Mouse (Mus musculus): Measurements from ENCODE around the gene Smoc1. TPM values are rescaled to one million over a fixed set of nuclear protein-coding genes. Genes with fewer than 3 reads are reported as not detected.

The Smoc1 gene
- total and polyA plus RNA-seq, 2 experiments from 2014 or later = 24.5 to 28.7 TPM

GRCm38 (mm10) chr12:81161282-81161681 is 134.7 kb downstream of the Smoc1 start:
- WGBS = 91% methylated on average over 2 of the region's 2 CpGs
- ATAC-seq (ENCODE audit: low FRiP score) = no peak
- H3K27me3 ChIP-seq (ENCODE audit: insufficient read depth, low read length) = no peaks in the 10 kb centered on the region

GRCm38 (mm10) chr12:81163131-81163530 is 136.5 kb downstream of the Smoc1 start:
- DNase-seq (ENCODE audit: low spot score) (no peak), ATAC-seq (ENCODE audit: low FRiP score) (no peak)
- WGBS = 81% methylated on average over 3 of the region's 3 CpGs
- H3K4me2 ChIP-seq (ENCODE audit: low read depth, low read length, poor library complexity, severe bottlenecking) = no peak overlapping the region
- H3K4me1 ChIP-seq (ENCODE audit: insufficient read depth, low read length) = no peaks in the 10 kb centered on the region; the same call in 1 of the 2 replicates
- H3K36me3 ChIP-seq (ENCODE audit: insufficient read depth, low read length) = no peaks in the 10 kb centered on the region
- no peak overlapping the region for H3K27ac ChIP-seq (ENCODE audit: low read depth, low read length)
- H3K27me3 ChIP-seq (ENCODE audit: insufficient read depth, low read length) = no peaks in the 10 kb centered on the region
- no peaks in the 10 kb centered on the region for H3K9me3 ChIP-seq (ENCODE audit: low read length)
- H3K9ac ChIP-seq (replicated peaks; ENCODE audit: low read length, poor library complexity, severe bottlenecking) = no peak overlapping the region
- TF ChIP-seq CTCF (IDR thresholded peaks at IDR 0.05) = no peak
- no peak overlapping the region for H3K4me3 ChIP-seq (ENCODE audit: low read depth, low read length)

More at GRCm38 (mm10) chr12:81161282-81161681, 134.7 kb downstream of the Smoc1 start:
- Histone ChIP-seq H3K9me3 (ENCODE audit: low read length) (no peaks in the 10 kb centered on the region), H3K4me2 (ENCODE audit: low read depth, low read length, poor library complexity, severe bottlenecking) (no peak overlapping the region), H3K27ac (ENCODE audit: low read depth, low read length) (no peak overlapping the region), H3K4me1 (ENCODE audit: insufficient read depth, low read length) (no peaks in the 10 kb centered on the region), H3K4me3 (ENCODE audit: low read depth, low read length) (no peak overlapping the region), H3K36me3 (ENCODE audit: insufficient read depth, low read length) (no peaks in the 10 kb centered on the region), H3K9ac (replicated peaks; ENCODE audit: low read length, poor library complexity, severe bottlenecking) (no peak overlapping the region)
- TF ChIP-seq CTCF (IDR thresholded peaks at IDR 0.05) = no peak
- no peak for DNase-seq (ENCODE audit: low spot score)

GRCm38 (mm10) chr12:81163566-81163965 is 137.0 kb downstream of the Smoc1 start:
- H3K9ac ChIP-seq (replicated peaks; ENCODE audit: low read length, poor library complexity, severe bottlenecking) = no peak overlapping the region
- no peak for ATAC-seq (ENCODE audit: low FRiP score)
- no peaks in the 10 kb centered on the region for H3K27me3 ChIP-seq (ENCODE audit: insufficient read depth, low read length)
- no peak for TF ChIP-seq CTCF (IDR thresholded peaks at IDR 0.05)
- no peak overlapping the region for H3K27ac ChIP-seq (ENCODE audit: low read depth, low read length)
- DNase-seq (ENCODE audit: low spot score) = no peak
- WGBS = 94% methylated on average over 3 of the region's 3 CpGs
- H3K4me3 ChIP-seq (ENCODE audit: low read depth, low read length) = no peak overlapping the region
- no peaks in the 10 kb centered on the region; the same call in 1 of the 2 replicates for H3K4me1 ChIP-seq (ENCODE audit: insufficient read depth, low read length)
- H3K36me3 ChIP-seq (ENCODE audit: insufficient read depth, low read length) = no peaks in the 10 kb centered on the region
- H3K9me3 ChIP-seq (ENCODE audit: low read length) = no peaks in the 10 kb centered on the region
- no peak overlapping the region for H3K4me2 ChIP-seq (ENCODE audit: low read depth, low read length, poor library complexity, severe bottlenecking)

GRCm38 (mm10) chr12:81166092-81166491 is 139.5 kb downstream of the Smoc1 start:
- Histone ChIP-seq H3K9ac (replicated peaks; ENCODE audit: low read length, poor library complexity, severe bottlenecking) (no peak overlapping the region), H3K4me1 (ENCODE audit: insufficient read depth, low read length) (no peaks in the 10 kb centered on the region; the same call in 1 of the 2 replicates), H3K27me3 (ENCODE audit: insufficient read depth, low read length) (no peaks in the 10 kb centered on the region), H3K27ac (ENCODE audit: low read depth, low read length) (no peak overlapping the region), H3K36me3 (ENCODE audit: insufficient read depth, low read length) (no peaks in the 10 kb centered on the region), H3K9me3 (ENCODE audit: low read length) (no peaks in the 10 kb centered on the region), H3K4me3 (ENCODE audit: low read depth, low read length) (no peak overlapping the region), H3K4me2 (ENCODE audit: low read depth, low read length, poor library complexity, severe bottlenecking) (no peak overlapping the region)
- WGBS = 24% methylated on average over 10 of the region's 10 CpGs
- no peak for TF ChIP-seq CTCF (IDR thresholded peaks at IDR 0.05)
- no peak for ATAC-seq (ENCODE audit: low FRiP score)
- no peak for DNase-seq (ENCODE audit: low spot score)

- Histone ChIP-seq H3K36me3 (ENCODE audit: insufficient read depth, low read length) (no peaks in the 10 kb centered on the region), H3K4me3 (ENCODE audit: low read depth, low read length) (no peak overlapping the region), H3K4me1 (ENCODE audit: insufficient read depth, low read length) (no peaks in the 10 kb centered on the region; the same call in 1 of the 2 replicates), H3K27ac (ENCODE audit: low read depth, low read length) (no peak overlapping the region), H3K4me2 (ENCODE audit: low read depth, low read length, poor library complexity, severe bottlenecking) (no peak overlapping the region), H3K9ac (replicated peaks; ENCODE audit: low read length, poor library complexity, severe bottlenecking) (no peak overlapping the region), H3K9me3 (ENCODE audit: low read length) (no peaks in the 10 kb centered on the region), H3K27me3 (ENCODE audit: insufficient read depth, low read length) (no peaks in the 10 kb centered on the region)
- WGBS = 85% methylated on average over 8 of the region's 8 CpGs
- ATAC-seq (ENCODE audit: low FRiP score) (no peak), DNase-seq (ENCODE audit: low spot score) (no peak)
- no peak for TF ChIP-seq CTCF (IDR thresholded peaks at IDR 0.05)
These were observed 140.0 kb downstream of the Smoc1 start for GRCm38 (mm10) chr12:81166615-81167014.

- Histone ChIP-seq H3K27me3 (ENCODE audit: insufficient read depth, low read length) (no peaks in the 10 kb centered on the region), H3K9me3 (ENCODE audit: low read length) (no peaks in the 10 kb centered on the region), H3K36me3 (ENCODE audit: insufficient read depth, low read length) (no peaks in the 10 kb centered on the region), H3K4me2 (ENCODE audit: low read depth, low read length, poor library complexity, severe bottlenecking) (no peak overlapping the region), H3K4me3 (ENCODE audit: low read depth, low read length) (no peak overlapping the region), H3K4me1 (ENCODE audit: insufficient read depth, low read length) (no peaks in the 10 kb centered on the region; the same call in 1 of the 2 replicates), H3K9ac (replicated peaks; ENCODE audit: low read length, poor library complexity, severe bottlenecking) (no peak overlapping the region), H3K27ac (ENCODE audit: low read depth, low read length) (no peak overlapping the region)
- no peak for TF ChIP-seq CTCF (IDR thresholded peaks at IDR 0.05)
- ATAC-seq (ENCODE audit: low FRiP score) (no peak), DNase-seq (ENCODE audit: low spot score) (no peak)
- 77% methylated on average over 9 of the region's 9 CpGs for WGBS
These were observed 140.5 kb downstream of the Smoc1 start for GRCm38 (mm10) chr12:81167142-81167541.

Data from midbrain, postnatal 0 days (tissue).